Mouse (Mus musculus) splenic B cell, adult 2 months (primary cell): Measurements from ENCODE around the gene Cd59a.
A peak's percentile ranks its signal among the peaks of the same experiment; 100 is the strongest.
"Not testable (repeated sequence)": the region's sequence is repeated elsewhere in the genome, so short reads cannot be mapped to it uniquely, and the experiment has no call there.

Source experiments
- DNase-seq: peaks from one replicate; pipeline ENCODE4 v3.0.0-alpha.2; 2011; ENCODE audit warnings: low read depth, low spot score
- H3K27me3 ChIP-seq: 2 replicates; pipeline ENCODE4 v1.6.1; 2012; ENCODE audit warnings: mild to moderate bottlenecking, low read length, moderate library complexity, mixed read lengths; ENCODE audit not compliant: control insufficient read depth, poor library complexity, insufficient read depth, severe bottlenecking
- H3K36me3 ChIP-seq: 2 replicates; pipeline ENCODE4 v1.6.1; 2012; ENCODE audit warnings: mild to moderate bottlenecking, low read length, moderate library complexity, mixed read lengths; ENCODE audit not compliant: control insufficient read depth, poor library complexity, insufficient read depth, severe bottlenecking

Gene Cd59a

GRCm38 (mm10) chr2:104095741-104096213 lies at the start of gene Cd59a:
Cd59a (plus strand) TSS chr2:104095801.
- no peaks in the 10 kb centered on the region for H3K27me3 ChIP-seq
- H3K36me3 ChIP-seq, result no peaks in the 10 kb centered on the region
- DNase-seq, result peak; percentile 51

- no peak for DNase-seq
- H3K27me3 ChIP-seq, result no peaks in the 10 kb centered on the region
- 0 out of 2 replicates have a peak, but pooled peaks cover 2% of the 10 kb centered on the region for H3K36me3 ChIP-seq
Measured at GRCm38 (mm10) chr2:104058381-104058780, 37.2 kb upstream of the Cd59a start.

- 0 out of 2 replicates have a peak, but pooled peaks cover 2% of the 10 kb centered on the region for H3K36me3 ChIP-seq
- no peaks in the 10 kb centered on the region for H3K27me3 ChIP-seq
- no peak for DNase-seq
Measured at GRCm38 (mm10) chr2:104058954-104059353, 36.6 kb upstream of the Cd59a start.

GRCm38 (mm10) chr2:104059786-104060185 lies 35.8 kb upstream of the Cd59a start:
- DNase-seq, result no peak
- H3K27me3 ChIP-seq, result no peaks in the 10 kb centered on the region
- no peaks in the 10 kb centered on the region for H3K36me3 ChIP-seq

GRCm38 (mm10) chr2:104060996-104061395 lies 34.6 kb upstream of the Cd59a start:
- DNase-seq, result no peak
- Histone ChIP-seq H3K27me3 (no peaks in the 10 kb centered on the region), H3K36me3 (no peaks in the 10 kb centered on the region)

- DNase-seq, result no peak
- Histone ChIP-seq H3K27me3 (no peaks in the 10 kb centered on the region), H3K36me3 (no peaks in the 10 kb centered on the region)
Measured at GRCm38 (mm10) chr2:104062665-104063064, 32.9 kb upstream of the Cd59a start.

- no peaks in the 10 kb centered on the region for H3K36me3 ChIP-seq
- H3K27me3 ChIP-seq, result no peaks in the 10 kb centered on the region
- no peak for DNase-seq
Measured at GRCm38 (mm10) chr2:104064152-104064551, 31.4 kb upstream of the Cd59a start.

GRCm38 (mm10) chr2:104065526-104065925 lies 30.1 kb upstream of the Cd59a start, which contains the start of gene Gm10912:
Gm10912 (plus strand) TSS chr2:104065826.
- DNase-seq, H3K27me3 ChIP-seq, H3K36me3 ChIP-seq: not testable (repeated sequence)

GRCm38 (mm10) chr2:104068450-104068849 lies 27.2 kb upstream of the Cd59a start, which contains the start of gene Gm10799:
Gm10799 (minus strand) TSS chr2:104068550.
- not testable (repeated sequence) for H3K27me3 ChIP-seq, DNase-seq, H3K36me3 ChIP-seq

GRCm38 (mm10) chr2:104069704-104070185 lies 25.9 kb upstream of the Cd59a start, which contains the start of gene Cd59b:
Cd59b (plus strand) TSS chr2:104069849.
- peak; percentile 50 for DNase-seq
- H3K27me3 ChIP-seq, result no peaks in the 10 kb centered on the region

GRCm38 (mm10) chr2:104078285-104078684 lies 17.3 kb upstream of the Cd59a start:
- H3K27me3 ChIP-seq, H3K36me3 ChIP-seq, DNase-seq: not testable (repeated sequence)

More at GRCm38 (mm10) chr2:104069704-104070185, 25.9 kb upstream of the Cd59a start, which contains the start of gene Cd59b:
- no peaks in the 10 kb centered on the region for H3K36me3 ChIP-seq

- not testable (repeated sequence) for DNase-seq, H3K36me3 ChIP-seq, H3K27me3 ChIP-seq
Measured at GRCm38 (mm10) chr2:104081436-104082050, 14.1 kb upstream of the Cd59a start.

- H3K27me3 ChIP-seq, result no peaks in the 10 kb centered on the region
- no peaks in the 10 kb centered on the region for H3K36me3 ChIP-seq
- DNase-seq, result no peak
Measured at GRCm38 (mm10) chr2:104082474-104082873, 13.1 kb upstream of the Cd59a start.

GRCm38 (mm10) chr2:104084027-104084426 lies 11.6 kb upstream of the Cd59a start:
- not testable (repeated sequence) for DNase-seq, H3K27me3 ChIP-seq

GRCm38 (mm10) chr2:104087562-104087961 lies 8.0 kb upstream of the Cd59a start:
- DNase-seq, H3K27me3 ChIP-seq: not testable (repeated sequence)

More at GRCm38 (mm10) chr2:104084027-104084426, 11.6 kb upstream of the Cd59a start:
- not testable (repeated sequence) for H3K36me3 ChIP-seq

More at GRCm38 (mm10) chr2:104087562-104087961, 8.0 kb upstream of the Cd59a start:
- not testable (repeated sequence) for H3K36me3 ChIP-seq
